Mouse (Mus musculus) small intestine, adult 2 months (tissue): ENCODE measurements around the gene Atp8a1. TPM values are rescaled to one million over a fixed set of nuclear protein-coding genes. Genes with fewer than 3 reads are reported as not detected.
A peak's percentile ranks its signal among the peaks of the same experiment; 100 is the strongest.

Experiments used
- H3K27ac ChIP-seq: fragments of 200-500 bp; 2 replicates; pipeline ENCODE4 v1.5.1; 2012; ENCODE audit warnings: low read depth, low read length, control low read depth, inconsistent platforms; ENCODE audit not compliant: insufficient read depth
- H3K27me3 ChIP-seq: fragments of 200-500 bp; 2 replicates; pipeline ENCODE4 v1.6.1; 2012; ENCODE audit warnings: mild to moderate bottlenecking, moderate library complexity, low read length, inconsistent platforms; ENCODE audit not compliant: control insufficient read depth, insufficient read depth
- H3K36me3 ChIP-seq: fragments of 200-500 bp; 2 replicates; pipeline ENCODE4 v1.6.1; 2012; ENCODE audit warnings: mild to moderate bottlenecking, low read length, control low read depth, inconsistent platforms; ENCODE audit not compliant: control insufficient read depth, insufficient read depth
- H3K4me1 ChIP-seq: fragments of 200-500 bp; 2 replicates; pipeline ENCODE4 v1.6.1; 2012; ENCODE audit warnings: low read length, inconsistent platforms, mixed read lengths; ENCODE audit not compliant: control insufficient read depth, insufficient read depth, insufficient read length
- H3K4me3 ChIP-seq: fragments of 200-500 bp; 2 replicates; pipeline ENCODE4 v1.5.1; 2012; ENCODE audit warnings: low read depth, mild to moderate bottlenecking, control low read depth, inconsistent platforms, low read length, moderate library complexity
- CTCF ChIP-seq: fragments of 200-500 bp; IDR thresholded peaks from 2 replicates; pipeline ENCODE4 v1.5.1; 2012; ENCODE audit warnings: low read depth, mild to moderate bottlenecking, control low read depth, inconsistent platforms, low read length, moderate library complexity, mixed read lengths; ENCODE audit not compliant: insufficient replicate concordance, insufficient read length; ENCODE audit errors: extremely low read depth
- POLR2A ChIP-seq: fragments of 200-500 bp; IDR thresholded peaks from 2 replicates; pipeline ENCODE4 v1.6.1; 2012; ENCODE audit warnings: low read depth, mild to moderate bottlenecking, control low read depth, inconsistent platforms, low read length, moderate library complexity
- WGBS: fragments of 180-500 bp; shearing (Covaris S2); methylation state at CpG from one replicate; pipeline ENCODE4 v1.1.7; 2018; 5-methylcytosine and 5-hydroxymethylcytosine counted together
- polyA plus RNA-seq: library from polyadenylated mRNA; depleted of rRNA; stranded (reverse); fragments of >200 nt; gene quantifications from 2 replicates; pipeline ENCODE4 v1.2.3, GENCODE M21; 2012

The Atp8a1 gene
- polyA plus RNA-seq, 1 experiment = 18.6 TPM

- TF ChIP-seq POLR2A = no peak
- no peak for TF ChIP-seq CTCF
- Histone ChIP-seq H3K4me3 (no peak overlapping the region; the same call in 1 of the 2 replicates), H3K36me3 (no peaks in the 10 kb centered on the region), H3K4me1 (peaks cover 11% of the 10 kb centered on the region; the same call in 1 of the 2 replicates), H3K27ac (0 out of 2 replicates have a peak overlapping the region, but pooled peaks have one; percentile 37), H3K27me3 (no peaks in the 10 kb centered on the region)
- 24% methylated on average over 2 of the region's 2 CpGs for WGBS
These were observed 17.4 kb upstream of the Atp8a1 start for GRCm38 (mm10) chr5:67864508-67865060.

GRCm38 (mm10) chr5:67863950-67864391 is 16.7 kb upstream of the Atp8a1 start:
- TF ChIP-seq CTCF (no peak), POLR2A (no peak)
- 21% methylated on average over 10 of the region's 10 CpGs for WGBS

DNA sequence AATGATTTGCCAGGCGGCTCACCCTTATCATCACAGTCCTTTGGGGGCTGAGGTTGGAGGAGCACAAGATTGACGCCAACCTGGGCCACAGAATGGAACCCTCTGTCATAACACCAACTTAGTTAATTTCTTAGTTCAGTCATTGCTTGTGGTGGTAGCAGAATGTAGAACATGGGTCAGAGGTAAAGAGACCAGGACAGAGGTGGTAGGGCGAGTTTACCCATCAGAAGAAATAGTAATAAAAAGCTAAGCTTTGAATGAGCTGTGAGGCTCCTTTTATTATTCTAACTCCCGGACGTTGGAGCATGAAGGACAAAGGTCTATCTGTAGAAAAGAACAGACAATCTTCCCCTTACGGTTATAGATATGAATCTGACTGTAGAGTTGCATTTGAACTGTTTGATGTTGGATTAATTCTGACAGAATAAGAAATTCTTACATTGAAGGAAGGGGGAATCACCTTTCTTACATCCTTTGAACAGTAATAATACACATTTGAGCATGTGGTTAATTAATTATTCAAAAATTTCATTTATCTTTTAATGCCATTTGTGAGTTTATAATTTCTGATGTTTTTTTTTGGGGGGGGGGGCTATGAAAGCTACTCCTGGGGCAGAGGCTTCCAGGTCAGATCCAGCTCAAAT is 7.9 kb upstream of the Atp8a1 start:
- Histone ChIP-seq H3K4me3 (no peak overlapping the region), H3K36me3 (no peaks in the 10 kb centered on the region), H3K4me1 (peaks cover 4% of the 10 kb centered on the region; the same call in 1 of the 2 replicates), H3K27me3 (no peaks in the 10 kb centered on the region), H3K27ac (peak overlapping the region; percentile 69)
- TF ChIP-seq CTCF = no peak
- TF ChIP-seq POLR2A = no peak
- WGBS = 27% methylated on average over 6 of the region's 6 CpGs

More at GRCm38 (mm10) chr5:67863950-67864391, 16.7 kb upstream of the Atp8a1 start:
- H3K36me3 ChIP-seq = no peaks in the 10 kb centered on the region
- H3K4me1 ChIP-seq = peaks cover 11% of the 10 kb centered on the region; the same call in 1 of the 2 replicates
- peak overlapping the region; percentile 37; the same call in 1 of the 2 replicates for H3K27ac ChIP-seq
- peak overlapping the region; percentile 5; the same call in 1 of the 2 replicates for H3K4me3 ChIP-seq
- H3K27me3 ChIP-seq = no peaks in the 10 kb centered on the region

DNA sequence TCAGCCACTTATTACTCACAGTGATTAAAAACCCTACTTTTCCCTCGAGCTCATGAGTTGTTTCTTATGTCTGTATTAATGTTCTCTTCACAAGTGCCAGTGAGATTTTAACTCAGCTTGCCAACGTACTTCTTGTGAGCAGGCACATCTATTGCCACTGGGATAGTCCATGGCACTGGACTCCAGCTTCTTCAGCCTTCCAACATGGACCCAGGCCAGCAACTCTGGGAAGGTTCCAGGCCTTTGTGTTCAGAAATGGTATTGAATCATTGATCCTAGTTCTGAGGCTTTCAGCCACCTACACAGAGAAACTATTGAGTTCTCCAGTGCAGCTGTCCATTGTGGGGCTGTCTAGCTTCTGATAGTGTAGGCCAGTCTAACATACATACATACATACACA is 5.6 kb upstream of the Atp8a1 start:
- H3K27ac ChIP-seq = no peak overlapping the region
- H3K27me3 ChIP-seq = no peaks in the 10 kb centered on the region
- WGBS = 73% methylated on average over 2 of the region's 2 CpGs
- H3K4me3 ChIP-seq = no peak overlapping the region
- no peak for TF ChIP-seq POLR2A
- no peak for TF ChIP-seq CTCF
- peaks cover 4% of the 10 kb centered on the region; the same call in 1 of the 2 replicates for H3K4me1 ChIP-seq
- H3K36me3 ChIP-seq = no peaks in the 10 kb centered on the region

GRCm38 (mm10) chr5:67849411-67849810 is 2.2 kb upstream of the Atp8a1 start:
- Histone ChIP-seq H3K27me3 (no peaks in the 10 kb centered on the region), H3K36me3 (no peaks in the 10 kb centered on the region), H3K27ac (no peak overlapping the region), H3K4me1 (peaks cover 10% of the 10 kb centered on the region), H3K4me3 (no peak overlapping the region)
- TF ChIP-seq POLR2A = no peak
- no peak for TF ChIP-seq CTCF
- WGBS = 88% methylated on average over 4 of the region's 4 CpGs

DNA sequence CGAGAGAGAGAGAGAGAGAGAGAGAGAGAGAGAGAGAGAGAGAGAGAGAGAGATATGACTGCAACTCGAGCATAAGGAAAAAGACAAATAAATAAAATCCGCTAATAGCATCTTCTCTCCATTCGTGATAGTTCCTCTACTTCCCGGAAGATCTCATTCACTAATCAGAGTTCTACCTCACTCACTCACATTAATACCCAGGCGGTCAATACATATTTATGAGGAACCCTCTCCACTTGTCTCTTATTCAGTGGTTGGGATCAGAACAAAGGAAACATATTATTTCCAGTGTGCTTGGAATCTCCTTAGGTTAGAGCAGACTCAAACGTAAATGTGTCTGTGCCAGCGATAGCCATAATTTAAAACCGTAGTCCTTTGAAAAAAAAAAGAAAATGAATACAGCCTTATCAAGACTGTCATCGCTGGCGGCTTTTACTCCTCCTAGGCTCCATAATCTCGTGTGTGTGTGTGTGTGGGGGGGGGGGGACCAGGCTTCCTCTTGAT is 1.3 kb upstream of the Atp8a1 start:
- Histone ChIP-seq H3K27ac (no peak overlapping the region), H3K36me3 (no peaks in the 10 kb centered on the region), H3K27me3 (no peaks in the 10 kb centered on the region), H3K4me1 (peaks cover 16% of the 10 kb centered on the region), H3K4me3 (no peak overlapping the region)
- 55% methylated on average over 12 of the region's 12 CpGs for WGBS
- TF ChIP-seq POLR2A (no peak), CTCF (no peak)

DNA sequence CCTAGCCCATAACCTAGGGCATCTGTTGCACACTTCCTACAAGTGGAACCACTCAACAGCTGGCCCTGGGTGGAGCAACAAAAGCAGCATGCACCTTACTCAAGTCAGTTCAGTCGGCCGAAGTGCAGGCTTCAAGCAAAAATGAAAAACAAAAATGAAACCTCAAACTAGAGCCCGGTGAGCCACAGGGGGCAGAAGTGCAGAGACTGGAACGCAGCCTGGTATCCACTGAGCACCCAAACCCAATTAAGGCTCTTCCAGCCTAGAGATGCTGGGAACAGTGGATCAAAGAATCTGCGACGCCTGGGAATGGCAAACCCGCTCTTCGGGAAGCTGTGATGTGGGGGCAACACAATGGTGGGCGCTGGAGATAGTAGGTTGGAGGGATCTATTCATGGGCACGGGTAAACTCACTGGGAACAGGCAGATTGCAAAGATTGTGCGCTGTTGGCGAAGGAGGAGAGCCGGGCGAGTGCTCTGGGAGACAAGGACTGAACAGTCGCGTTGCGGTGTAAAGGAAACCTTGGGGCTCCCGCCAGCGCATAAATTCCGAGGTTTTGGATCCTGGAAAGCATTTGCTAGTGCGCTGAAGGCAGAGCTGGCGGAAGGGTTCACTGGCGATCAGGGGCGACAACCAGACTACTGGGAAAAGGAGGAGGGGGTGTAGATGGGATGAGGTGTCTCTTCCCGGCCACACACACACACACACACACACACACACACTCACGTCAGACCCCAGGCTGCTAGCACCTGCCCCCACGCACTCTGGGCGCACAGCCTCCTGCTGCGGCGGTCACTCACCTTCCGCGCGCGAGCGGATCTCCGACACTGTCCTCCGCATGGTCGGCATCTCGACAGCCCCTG is 641 bp downstream of the Atp8a1 start:
- H3K4me3 ChIP-seq = peak overlapping the region; percentile 95
- peak; percentile 46; the same call in 1 of the 2 replicates for TF ChIP-seq CTCF
- TF ChIP-seq POLR2A = peak; percentile 44; the same call in 1 of the 2 replicates
- under 1% methylated on average over 39 of the region's 39 CpGs for WGBS

More for the DNA sequence above, 641 bp downstream of the Atp8a1 start:
- peaks cover 16% of the 10 kb centered on the region for H3K4me1 ChIP-seq
- no peaks in the 10 kb centered on the region for H3K36me3 ChIP-seq
- H3K27me3 ChIP-seq = no peaks in the 10 kb centered on the region
- peak overlapping the region; percentile 89 for H3K27ac ChIP-seq
